Mouse (Mus musculus) hindbrain, embryonic 16.5 days (tissue): Measurements from ENCODE around the gene Mc1r. TPM values are rescaled to one million over a fixed set of nuclear protein-coding genes. Genes with fewer than 3 reads are reported as not detected.
"Not testable (repeated sequence)": the region's sequence is repeated elsewhere in the genome, so short reads cannot be mapped to it uniquely, and the experiment has no call there.

Experiments
- ATAC-seq: fragments of 200-750 bp; cut with Nextera tagmentation; 2 replicates; pipeline ENCODE4 v1.8.0; 2017; ENCODE audit warnings: moderate TSS enrichment, moderate library complexity
- H3K27ac ChIP-seq: fragments of 300-500 bp; sonication (generic); 2 replicates; pipeline ENCODE4 v1.5.1; 2014; ENCODE audit warnings: low read depth, mild to moderate bottlenecking, control low read depth, low read length, moderate library complexity
- H3K27me3 ChIP-seq: fragments of 300-500 bp; sonication (generic); replicated peaks from 2 replicates; pipeline ENCODE4 v1.6.1; 2014; ENCODE audit warnings: low read length; ENCODE audit not compliant: control insufficient read depth, insufficient read depth
- H3K36me3 ChIP-seq: fragments of 300-500 bp; sonication (generic); 2 replicates; pipeline ENCODE4 v1.6.1; 2014; ENCODE audit warnings: mild to moderate bottlenecking, low read length, moderate library complexity, mixed read lengths; ENCODE audit not compliant: control insufficient read depth, insufficient read depth
- H3K4me1 ChIP-seq: fragments of 300-500 bp; sonication (generic); 2 replicates; pipeline ENCODE4 v1.6.1; 2014; ENCODE audit warnings: low read depth, low read length; ENCODE audit not compliant: control insufficient read depth, insufficient read depth
- H3K4me2 ChIP-seq: fragments of 300-500 bp; sonication (generic); 2 replicates; pipeline ENCODE4 v1.6.1; 2014; ENCODE audit warnings: mild to moderate bottlenecking, low read length, control low read depth, moderate library complexity
- H3K4me3 ChIP-seq: fragments of 300-500 bp; sonication (generic); 2 replicates; pipeline ENCODE4 v1.5.1; 2014; ENCODE audit warnings: mild to moderate bottlenecking, low read length, control low read depth, moderate library complexity
- H3K9ac ChIP-seq: fragments of 300-500 bp; sonication (generic); 2 replicates; pipeline ENCODE4 v1.6.1; 2014; ENCODE audit warnings: low read depth, mild to moderate bottlenecking, control low read depth, low read length, moderate library complexity
- H3K9me3 ChIP-seq: fragments of 300-500 bp; sonication (generic); 2 replicates; pipeline ENCODE4 v1.6.1; 2014; ENCODE audit warnings: mild to moderate bottlenecking, low read length, moderate library complexity; ENCODE audit not compliant: control insufficient read depth
- WGBS: fragments of 180-500 bp; shearing (Covaris S2); extraction: QIAGEN DNeasy Blood & Tissue Kit; methylation state at CpG from one replicate; pipeline ENCODE4 v1.1.7; 2014; 5-methylcytosine and 5-hydroxymethylcytosine counted together
- polyA plus RNA-seq: library from polyadenylated mRNA; unstranded; fragments of >200 nt; fragmentation: Nextera tagmentation; extraction: Ambion mirVana; gene quantifications from 2 replicates; pipeline ENCODE4 v1.2.1, GENCODE M21; 2015

The Mc1r gene
- polyA plus RNA-seq, 1 experiment from 2014 or later: 0.05 TPM

- H3K4me1 ChIP-seq, H3K27me3 ChIP-seq, H3K4me2 ChIP-seq, H3K9ac ChIP-seq, H3K27ac ChIP-seq, ATAC-seq, H3K36me3 ChIP-seq, H3K4me3 ChIP-seq: not testable (repeated sequence)
- H3K9me3 ChIP-seq: peaks cover 26% of the 10 kb centered on the region
- WGBS: 96% methylated on average over 41 of the region's 47 CpGs
Measured at GRCm38 (mm10) chr8:123433241-123433974, 26.5 kb downstream of the Mc1r start.

- Histone ChIP-seq H3K27me3 (no peaks in the 10 kb centered on the region), H3K27ac (no peak overlapping the region), H3K9ac (no peak overlapping the region), H3K4me1 (peaks cover 11% of the 10 kb centered on the region), H3K4me3 (no peak overlapping the region), H3K4me2 (no peak overlapping the region), H3K36me3 (no peaks in the 10 kb centered on the region), H3K9me3 (no peaks in the 10 kb centered on the region)
- 93% methylated on average over 2 of the region's 2 CpGs for WGBS
- ATAC-seq: no peak
Measured at GRCm38 (mm10) chr8:123441788-123442187, 34.9 kb downstream of the Mc1r start.

GRCm38 (mm10) chr8:123442351-123442750 is 35.4 kb downstream of the Mc1r start:
- Histone ChIP-seq H3K27ac (no peak overlapping the region), H3K9me3 (no peaks in the 10 kb centered on the region), H3K9ac (no peak overlapping the region), H3K4me3 (peak overlapping the region; percentile 71; the same call in 1 of the 2 replicates), H3K4me1 (peaks cover 11% of the 10 kb centered on the region), H3K4me2 (peak overlapping the region; percentile 77), H3K27me3 (no peaks in the 10 kb centered on the region), H3K36me3 (no peaks in the 10 kb centered on the region)
- 88% methylated on average over 5 of the region's 5 CpGs for WGBS
- peak; percentile 11; the same call in 1 of the 2 replicates for ATAC-seq

- peak overlapping the region; percentile 81 for H3K27ac ChIP-seq
- WGBS: 1% methylated on average over 41 of the region's 41 CpGs
- peak overlapping the region; percentile 77 for H3K4me2 ChIP-seq
- H3K9me3 ChIP-seq: no peaks in the 10 kb centered on the region
- peak; percentile 97 for ATAC-seq
- peaks cover 11% of the 10 kb centered on the region for H3K4me1 ChIP-seq
- H3K27me3 ChIP-seq: no peaks in the 10 kb centered on the region
- no peaks in the 10 kb centered on the region for H3K36me3 ChIP-seq
- peak overlapping the region; percentile 71 for H3K4me3 ChIP-seq
- H3K9ac ChIP-seq: peak overlapping the region; percentile 90
Measured at GRCm38 (mm10) chr8:123442871-123443575, 36.1 kb downstream of the Mc1r start.

GRCm38 (mm10) chr8:123443576-123443921 is 36.6 kb downstream of the Mc1r start:
- 14% methylated on average over 4 of the region's 4 CpGs for WGBS
- H3K27me3 ChIP-seq: no peaks in the 10 kb centered on the region
- H3K4me2 ChIP-seq: peak overlapping the region; percentile 77
- H3K9me3 ChIP-seq: no peaks in the 10 kb centered on the region
- H3K4me3 ChIP-seq: peak overlapping the region; percentile 71
- ATAC-seq: 0 out of 2 replicates have a peak, but pooled peaks have one; percentile 5
- peak overlapping the region; percentile 81; the same call in 1 of the 2 replicates for H3K27ac ChIP-seq
- no peaks in the 10 kb centered on the region for H3K36me3 ChIP-seq
- peak overlapping the region; percentile 90 for H3K9ac ChIP-seq
- H3K4me1 ChIP-seq: peaks cover 11% of the 10 kb centered on the region

GRCm38 (mm10) chr8:123444131-123444530 is 37.2 kb downstream of the Mc1r start:
- peak overlapping the region; percentile 90 for H3K9ac ChIP-seq

GRCm38 (mm10) chr8:123445981-123446380 is 39.1 kb downstream of the Mc1r start:
- 95% methylated on average over 10 of the region's 10 CpGs for WGBS
- Histone ChIP-seq H3K9ac (no peak overlapping the region), H3K36me3 (peaks cover 8% of the 10 kb centered on the region)

More at GRCm38 (mm10) chr8:123444131-123444530, 37.2 kb downstream of the Mc1r start:
- H3K27me3 ChIP-seq: no peaks in the 10 kb centered on the region
- peaks cover 4% of the 10 kb centered on the region for H3K36me3 ChIP-seq
- H3K4me2 ChIP-seq: peak overlapping the region; percentile 77
- H3K9me3 ChIP-seq: no peaks in the 10 kb centered on the region
- peak overlapping the region; percentile 71 for H3K4me3 ChIP-seq
- no peak overlapping the region for H3K27ac ChIP-seq
- peaks cover 11% of the 10 kb centered on the region for H3K4me1 ChIP-seq
- WGBS: 84% methylated on average over 6 of the region's 6 CpGs
- no peak for ATAC-seq

GRCm38 (mm10) chr8:123446799-123447198 is 39.9 kb downstream of the Mc1r start:
- ATAC-seq: no peak
- Histone ChIP-seq H3K9me3 (no peaks in the 10 kb centered on the region), H3K4me1 (peaks cover 11% of the 10 kb centered on the region), H3K4me3 (no peak overlapping the region), H3K4me2 (no peak overlapping the region), H3K27me3 (no peaks in the 10 kb centered on the region), H3K36me3 (peaks cover 12% of the 10 kb centered on the region), H3K27ac (no peak overlapping the region), H3K9ac (no peak overlapping the region)
- 97% methylated on average over 6 of the region's 6 CpGs for WGBS

More at GRCm38 (mm10) chr8:123445981-123446380, 39.1 kb downstream of the Mc1r start:
- Histone ChIP-seq H3K4me1 (peaks cover 11% of the 10 kb centered on the region), H3K4me3 (no peak overlapping the region), H3K9me3 (no peaks in the 10 kb centered on the region), H3K27ac (no peak overlapping the region), H3K4me2 (no peak overlapping the region), H3K27me3 (no peaks in the 10 kb centered on the region)
- ATAC-seq: no peak

- Histone ChIP-seq H3K27me3 (no peaks in the 10 kb centered on the region), H3K27ac (no peak overlapping the region), H3K4me3 (no peak overlapping the region), H3K9me3 (no peaks in the 10 kb centered on the region), H3K36me3 (peaks cover 33% of the 10 kb centered on the region), H3K4me2 (no peak overlapping the region), H3K4me1 (no peaks in the 10 kb centered on the region), H3K9ac (no peak overlapping the region)
- no peak for ATAC-seq
- WGBS: 95% methylated on average over 5 of the region's 5 CpGs
Measured at GRCm38 (mm10) chr8:123450783-123451182, 43.9 kb downstream of the Mc1r start.
